Mouse (Mus musculus): ENCODE results near the gene Gpr160.

DNA sequence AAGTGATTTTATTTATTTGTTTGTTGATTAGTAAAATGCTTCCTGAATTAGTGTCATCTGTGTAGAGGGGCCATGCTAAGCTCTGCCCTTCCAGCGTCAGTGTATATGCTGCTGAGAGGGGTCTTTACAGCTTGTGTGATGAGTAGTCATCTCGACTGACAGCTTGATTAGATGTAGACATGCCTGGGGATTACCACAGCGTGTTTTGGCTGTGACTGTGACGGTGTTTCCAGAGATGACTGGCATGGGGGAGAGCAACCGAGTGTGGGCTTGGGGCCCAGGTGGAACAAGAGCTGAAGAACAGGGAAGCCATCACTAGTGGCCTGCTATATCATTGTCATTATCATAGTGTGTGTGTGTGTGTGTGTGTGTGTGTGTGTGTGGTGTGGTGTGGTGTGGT, 12.9 kb downstream of the Gpr160 start:
- TF ChIP-seq CTCF (IDR thresholded peaks at IDR 0.05; ENCODE audit: extremely low read depth, insufficient read depth, low read length) (no peak), POLR2A (IDR thresholded peaks at IDR 0.05; ENCODE audit: extremely low read depth, insufficient read depth, low read length) (no peak)

Data from cortical plate, adult 2 months (tissue).